Mouse (Mus musculus) kidney, adult 9 months (tissue): ENCODE measurements around the gene Msi2.

Experiments
- DNase-seq: peaks from one replicate; pipeline ENCODE4 v3.0.0; 2022

The Msi2 gene

DNA sequence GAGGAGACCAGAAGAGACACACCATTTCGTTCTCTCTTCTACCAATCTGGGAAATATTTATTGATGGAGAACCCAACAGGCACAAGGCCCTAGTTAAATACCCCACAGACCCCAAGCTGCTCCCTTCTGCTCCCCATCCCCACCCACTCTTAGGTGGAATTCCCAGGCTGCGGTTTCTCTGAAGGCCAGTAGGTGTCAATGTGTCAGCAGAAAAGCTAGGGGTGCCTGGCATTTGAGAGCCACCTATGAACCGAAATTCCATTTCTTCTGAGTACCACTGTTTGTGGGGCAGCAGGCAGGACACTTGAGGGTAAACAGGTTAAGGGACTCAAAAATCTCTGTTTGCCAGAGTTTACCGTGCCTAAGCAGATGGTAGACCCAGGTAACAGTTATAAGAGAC, 426.6 kb downstream of the Msi2 start:
- DNase-seq = no peak

GRCm38 (mm10) chr11:88291245-88291644, 427.1 kb downstream of the Msi2 start:
- no peak for DNase-seq
